Mouse (Mus musculus) CH12.LX (cell line): Measurements from ENCODE around the gene Chrna10. TPM values are rescaled to one million over a fixed set of nuclear protein-coding genes. Genes with fewer than 3 reads are reported as not detected.

Experiments
- DNase-seq: peaks from one replicate; pipeline ENCODE4 v3.0.0-alpha.2; 2013; ENCODE audit errors: extremely low read depth
- H3K27ac ChIP-seq: 2 replicates; pipeline ENCODE4 v1.5.1; 2012; ENCODE audit warnings: low read depth, mild to moderate bottlenecking, control low read depth, moderate library complexity; ENCODE audit not compliant: insufficient read depth
- H3K27me3 ChIP-seq: replicated peaks from 2 replicates; pipeline ENCODE3; 2012; ENCODE audit warnings: inconsistent platforms
- H3K36me3 ChIP-seq, 2 experiments: replicated peaks in 1 of 2; 2 replicates each; pipeline versions ENCODE3 to v1.6.1; 2012; ENCODE audit warnings: inconsistent platforms in 1 of 2, low read length in 1 of 2, mild to moderate bottlenecking in 1 of 2, mixed read lengths in 1 of 2, moderate library complexity in 1 of 2; ENCODE audit not compliant: control insufficient read depth in 1 of 2, insufficient read depth in 1 of 2
- H3K4me1 ChIP-seq, 2 experiments: 2 replicates each; pipeline ENCODE4 v1.6.1; 2012; ENCODE audit warnings: inconsistent platforms in 1 of 2, moderate library complexity in 1 of 2; ENCODE audit not compliant: insufficient read depth in 2 of 2, control insufficient read depth in 1 of 2
- H3K4me2 ChIP-seq: 2 replicates; pipeline ENCODE4 v1.6.1; 2012; ENCODE audit warnings: low read depth, mild to moderate bottlenecking, control low read depth; ENCODE audit not compliant: poor library complexity, insufficient read depth, severe bottlenecking
- H3K4me3 ChIP-seq, 3 experiments: fragments of 150-350 bp in 1 of 3; sonication (generic) in 1 of 3; replicated peaks in 1 of 3; 2 replicates each; pipeline versions ENCODE3 to v1.5.1; 2011 to 2012; ENCODE audit warnings: low read depth in 2 of 3, low read length in 2 of 3, mild to moderate bottlenecking in 2 of 3, moderate library complexity in 2 of 3, control low read depth in 1 of 3, improper control_type of control experiment in 1 of 3, inconsistent platforms in 1 of 3, mixed read lengths in 1 of 3; ENCODE audit not compliant: poor library complexity in 1 of 3
- H3K79me2 ChIP-seq: replicated peaks from 2 replicates; pipeline ENCODE4 v1.6.1; 2012; ENCODE audit warnings: mild to moderate bottlenecking, moderate library complexity; ENCODE audit not compliant: control insufficient read depth, poor library complexity, insufficient read depth, severe bottlenecking; ENCODE audit errors: extremely low read depth
- H3K9ac ChIP-seq: 2 replicates; pipeline ENCODE4 v1.6.1; 2012; ENCODE audit warnings: low read depth, mild to moderate bottlenecking, control low read depth, moderate library complexity; ENCODE audit not compliant: insufficient read depth
- H3K9me3 ChIP-seq: replicated peaks from 2 replicates; pipeline ENCODE3; 2012; ENCODE audit warnings: low read length, inconsistent platforms, mixed read lengths
- CHD2 ChIP-seq: IDR thresholded peaks from 2 replicates; pipeline ENCODE4 v1.6.1; 2011; ENCODE audit warnings: low read length, improper control_type of control experiment
- ETS1 ChIP-seq: conservative IDR thresholded peaks from 2 replicates; pipeline ENCODE4 v1.6.1; 2012; ENCODE audit warnings: low read depth, mild to moderate bottlenecking, inconsistent platforms, low read length, improper control_type of control experiment, moderate library complexity
- GABPA ChIP-seq: IDR thresholded peaks from 2 replicates; pipeline ENCODE4 v1.6.1; 2012; ENCODE audit warnings: low read depth, low read length, improper control_type of control experiment, inconsistent platforms; ENCODE audit not compliant: insufficient replicate concordance
- IRF4 ChIP-seq: IDR thresholded peaks from 2 replicates; pipeline ENCODE4 v1.6.1; 2014; ENCODE audit warnings: low read depth, mild to moderate bottlenecking, inconsistent platforms, low read length, improper control_type of control experiment
- JUN ChIP-seq: IDR thresholded peaks from 2 replicates; pipeline ENCODE4 v1.6.1; 2011; ENCODE audit warnings: low read depth, mild to moderate bottlenecking, low read length, improper control_type of control experiment, moderate library complexity; ENCODE audit not compliant: insufficient read depth
- JUND ChIP-seq: conservative IDR thresholded peaks from 2 replicates; pipeline ENCODE4 v1.6.1; 2011; ENCODE audit warnings: low read depth, low read length, improper control_type of control experiment
- MAX ChIP-seq: IDR thresholded peaks from 2 replicates; pipeline ENCODE4 v1.6.1; 2011; ENCODE audit warnings: low read length, improper control_type of control experiment
- MAZ ChIP-seq: IDR thresholded peaks from 2 replicates; pipeline ENCODE4 v1.6.1; 2012; ENCODE audit warnings: low read depth, mild to moderate bottlenecking, inconsistent platforms, low read length, improper control_type of control experiment, moderate library complexity
- MEF2A ChIP-seq: IDR thresholded peaks from 2 replicates; pipeline ENCODE4 v1.6.1; 2014; ENCODE audit warnings: low read depth, mild to moderate bottlenecking, inconsistent platforms, low read length, improper control_type of control experiment, borderline replicate concordance
- MXI1 ChIP-seq: IDR thresholded peaks from 2 replicates; pipeline ENCODE4 v1.6.1; 2011; ENCODE audit warnings: mild to moderate bottlenecking, low read depth, low read length, improper control_type of control experiment
- NELFE ChIP-seq: IDR thresholded peaks from 2 replicates; pipeline ENCODE4 v1.6.1; 2011; ENCODE audit warnings: low read depth, low read length, improper control_type of control experiment
- POLR2A ChIP-seq: IDR thresholded peaks from 2 replicates; pipeline ENCODE4 v1.6.1; 2011; ENCODE audit warnings: low read depth, mild to moderate bottlenecking, improper control_type of control experiment, low read length
- POLR2AphosphoS2 ChIP-seq: IDR thresholded peaks from 2 replicates; pipeline ENCODE4 v1.6.1; 2011; ENCODE audit warnings: low read depth, low read length, improper control_type of control experiment
- RAD21 ChIP-seq: IDR thresholded peaks from 2 replicates; pipeline ENCODE4 v1.6.1; 2011; ENCODE audit warnings: low read depth, mild to moderate bottlenecking, low read length, improper control_type of control experiment, moderate library complexity
- SIN3A ChIP-seq: IDR thresholded peaks from 2 replicates; pipeline ENCODE4 v1.6.1; 2012; ENCODE audit warnings: low read length, improper control_type of control experiment, inconsistent platforms
- TBP ChIP-seq: conservative IDR thresholded peaks from 2 replicates; pipeline ENCODE4 v1.6.1; 2011; ENCODE audit warnings: low read depth, low read length, improper control_type of control experiment
- TCF12 ChIP-seq: IDR thresholded peaks from 2 replicates; pipeline ENCODE4 v1.6.1; 2014; ENCODE audit warnings: low read depth, mild to moderate bottlenecking, inconsistent platforms, low read length, improper control_type of control experiment
- UBTF ChIP-seq: IDR thresholded peaks from 2 replicates; pipeline ENCODE4 v1.6.1; 2012; ENCODE audit warnings: low read depth, mild to moderate bottlenecking, inconsistent platforms, low read length, improper control_type of control experiment, moderate library complexity
- USF1 ChIP-seq: IDR thresholded peaks from 2 replicates; pipeline ENCODE4 v1.6.1; 2014; ENCODE audit warnings: low read depth, mild to moderate bottlenecking, inconsistent platforms, low read length, improper control_type of control experiment
- ZMIZ1 ChIP-seq: IDR thresholded peaks from 2 replicates; pipeline ENCODE4 v1.6.1; 2012; ENCODE audit warnings: low read depth, mild to moderate bottlenecking, inconsistent platforms, low read length, improper control_type of control experiment
- ZNF384 ChIP-seq: IDR thresholded peaks from 2 replicates; pipeline ENCODE4 v1.6.1; 2012; ENCODE audit warnings: low read depth, low read length, improper control_type of control experiment, inconsistent platforms
- dilution Hi-C: fragments of 300-500 bp; cut with MboI; formaldehyde crosslinking; loops from 2 replicates; pipeline ENCODE4 v1.14.3; 2020; ENCODE audit warnings: low sequenced_read_pairs; ENCODE audit not compliant: extremely low pct_unique_long_range_greater_than_20kb, extremely low pct_ligation_motif_present
- in situ Hi-C: fragments of 300-500 bp; cut with MboI; formaldehyde crosslinking; loops from 3 replicates; pipeline ENCODE4 v1.14.3; 2019; ENCODE audit warnings: low sequenced_read_pairs, low pct_ligation_motif_present, low pct_unique_long_range_greater_than_20kb, mixed read lengths
- polyA plus RNA-seq: library from polyadenylated mRNA; unstranded; fragments of >175 nt; gene quantifications from 2 replicates; pipeline ENCODE4 v1.2.1, GENCODE M21; 2012; ENCODE audit warnings: low read depth; ENCODE audit not compliant: insufficient read length
- total RNA-seq, 2 experiments: library from RNA; depleted of rRNA; stranded (reverse); fragments of 300-350 nt in 1 of 2; fragments of >200 nt in 1 of 2; gene quantifications; 2 replicates each; pipeline ENCODE4 v1.2.3; 2012 to 2014

Gene Chrna10
- total and polyA plus RNA-seq, 3 experiments = not detected

DNA sequence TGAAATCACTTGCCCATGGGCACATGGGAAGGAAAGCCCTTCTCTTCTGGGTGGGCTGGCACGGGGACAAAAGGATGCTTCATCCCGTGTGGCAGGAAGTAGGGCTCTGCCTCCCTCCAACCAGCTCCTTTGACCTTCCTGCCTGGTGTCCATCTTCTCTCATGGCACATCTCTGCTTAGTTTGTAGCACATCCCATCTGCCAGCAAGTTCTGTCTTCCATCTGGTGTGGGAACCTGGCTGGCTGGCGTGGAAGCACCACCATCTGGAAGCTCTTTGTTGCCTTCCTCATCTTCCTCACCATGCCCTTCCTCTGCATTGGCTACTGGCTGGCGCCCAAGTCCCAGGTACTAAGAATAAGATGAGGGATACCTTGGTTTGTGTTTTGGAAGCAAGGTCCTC is 29.3 kb downstream of the Chrna10 start:
- no peak for DNase-seq
- peaks cover 39 to 85% of the 10 kb centered on the region in 2 experiments for H3K36me3 ChIP-seq
- H3K4me1 ChIP-seq = 0 out of 4 replicates have a peak, but pooled peaks cover 0 to 2% of the 10 kb centered on the region in 2 experiments
- no peaks in the 10 kb centered on the region for H3K27me3 ChIP-seq
- in situ Hi-C loops (loop anchor here (10.0 kb wide), 1 partner anchor 173 kb away; no protein-coding TSS in a partner anchor), dilution Hi-C loops (no loop called here)
- H3K27ac ChIP-seq = no peak overlapping the region
- no peak overlapping the region for H3K9ac ChIP-seq
- TF ChIP-seq MEF2A = no peak
- no peak for TF ChIP-seq TCF12
- no peak for TF ChIP-seq UBTF
- no peak for TF ChIP-seq POLR2A
- TF ChIP-seq CHD2 = no peak
- H3K4me3 ChIP-seq = no peak overlapping the region
- H3K9me3 ChIP-seq = no peaks in the 10 kb centered on the region
- no peaks in the 10 kb centered on the region for H3K79me2 ChIP-seq
- no peak overlapping the region for H3K4me2 ChIP-seq

DNA sequence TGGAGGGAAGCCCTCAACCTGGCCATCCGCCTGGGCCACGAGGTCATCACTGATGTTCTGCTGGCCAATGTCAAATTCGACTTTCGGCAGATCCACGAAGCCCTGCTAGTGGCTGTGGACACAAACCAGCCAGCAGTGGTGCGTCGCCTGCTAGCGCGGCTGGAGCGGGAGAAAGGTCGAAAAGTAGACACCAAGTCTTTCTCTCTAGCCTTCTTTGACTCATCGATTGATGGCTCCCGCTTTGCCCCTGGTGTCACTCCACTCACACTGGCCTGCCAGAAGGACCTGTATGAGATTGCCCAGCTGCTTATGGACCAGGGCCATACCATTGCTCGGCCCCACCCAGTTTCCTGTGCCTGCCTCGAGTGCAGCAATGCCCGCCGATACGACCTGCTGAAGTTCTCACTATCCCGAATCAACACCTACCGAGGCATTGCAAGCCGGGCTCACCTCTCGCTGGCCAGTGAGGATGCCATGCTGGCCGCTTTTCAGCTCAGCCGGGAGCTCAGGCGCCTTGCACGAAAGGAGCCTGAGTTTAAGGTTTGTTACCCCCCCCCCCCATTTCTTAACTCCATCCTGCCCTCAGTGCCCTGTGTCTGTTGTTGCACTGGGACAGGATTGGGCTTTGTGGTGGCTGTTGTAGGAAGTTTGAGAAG is 32.5 kb downstream of the Chrna10 start:
- dilution Hi-C loops (no loop called here), in situ Hi-C loops (loop anchor here (10.0 kb wide), 1 partner anchor 169 kb away; no protein-coding TSS in a partner anchor)
- 0 out of 4 replicates have a peak, but pooled peaks cover 0 to 2% of the 10 kb centered on the region in 2 experiments for H3K4me1 ChIP-seq
- peaks cover 56 to 95% of the 10 kb centered on the region in 2 experiments for H3K36me3 ChIP-seq
- H3K4me2 ChIP-seq = no peak overlapping the region
- DNase-seq = no peak
- no peaks in the 10 kb centered on the region for H3K27me3 ChIP-seq
- H3K9ac ChIP-seq = no peak overlapping the region
- no peak overlapping the region for H3K4me3 ChIP-seq
- H3K27ac ChIP-seq = no peak overlapping the region
- TF ChIP-seq JUN (no peak), JUND (no peak), POLR2AphosphoS2 (no peak), IRF4 (no peak), TBP (no peak), RAD21 (no peak), GABPA (no peak), ZNF384 (no peak), TCF12 (no peak), NELFE (no peak), USF1 (no peak), CHD2 (no peak), MAZ (no peak), MXI1 (no peak), SIN3A (no peak), MAX (no peak), ZMIZ1 (no peak), ETS1 (no peak)
- TF ChIP-seq, all 38 proteins: peak for 0
- H3K79me2 ChIP-seq = no peaks in the 10 kb centered on the region
- H3K9me3 ChIP-seq = no peaks in the 10 kb centered on the region
